Mouse (Mus musculus): Measurements from ENCODE around the gene Dgkd.

DNA sequence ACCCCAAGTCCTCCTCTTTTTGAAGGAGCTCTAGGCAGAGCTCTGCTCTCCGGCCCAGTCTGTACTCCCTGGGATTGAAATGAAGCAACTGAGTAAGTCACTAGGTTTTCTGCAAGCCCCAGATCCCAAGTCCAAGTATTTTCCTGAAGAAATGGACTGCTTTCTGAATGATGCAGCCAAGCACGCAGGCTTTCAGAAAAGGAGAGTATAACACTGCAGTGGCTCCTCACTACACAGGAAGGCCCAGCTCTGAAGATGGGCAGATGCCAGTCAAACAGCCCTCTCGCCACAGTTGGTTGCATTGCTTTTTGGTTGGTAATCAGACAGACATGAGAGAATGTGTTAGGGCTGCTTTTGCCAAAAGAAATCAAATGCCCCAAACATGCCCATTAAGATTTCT lies 98.6 kb downstream of the Dgkd start:
- TF ChIP-seq POLR2A (IDR thresholded peaks at IDR 0.05; ENCODE audit: extremely low read depth, insufficient read depth, low read length) (no peak), CTCF (IDR thresholded peaks at IDR 0.05; ENCODE audit: extremely low read depth, insufficient read depth, low read length) (no peak)
